Mouse (Mus musculus) hindbrain, embryonic 16.5 days (tissue): ENCODE results near the gene Cdh15. TPM values are rescaled to one million over a fixed set of nuclear protein-coding genes. Genes with fewer than 3 reads are reported as not detected.

Source experiments
- ATAC-seq: fragments of 200-750 bp; cut with Nextera tagmentation; 2 replicates; pipeline ENCODE4 v1.8.0; 2017; ENCODE audit warnings: moderate TSS enrichment, moderate library complexity
- H3K27ac ChIP-seq: fragments of 300-500 bp; sonication (generic); 2 replicates; pipeline ENCODE4 v1.5.1; 2014; ENCODE audit warnings: low read depth, mild to moderate bottlenecking, control low read depth, low read length, moderate library complexity
- H3K27me3 ChIP-seq: fragments of 300-500 bp; sonication (generic); replicated peaks from 2 replicates; pipeline ENCODE4 v1.6.1; 2014; ENCODE audit warnings: low read length; ENCODE audit not compliant: control insufficient read depth, insufficient read depth
- H3K36me3 ChIP-seq: fragments of 300-500 bp; sonication (generic); 2 replicates; pipeline ENCODE4 v1.6.1; 2014; ENCODE audit warnings: mild to moderate bottlenecking, low read length, moderate library complexity, mixed read lengths; ENCODE audit not compliant: control insufficient read depth, insufficient read depth
- H3K4me1 ChIP-seq: fragments of 300-500 bp; sonication (generic); 2 replicates; pipeline ENCODE4 v1.6.1; 2014; ENCODE audit warnings: low read depth, low read length; ENCODE audit not compliant: control insufficient read depth, insufficient read depth
- H3K4me2 ChIP-seq: fragments of 300-500 bp; sonication (generic); 2 replicates; pipeline ENCODE4 v1.6.1; 2014; ENCODE audit warnings: mild to moderate bottlenecking, low read length, control low read depth, moderate library complexity
- H3K4me3 ChIP-seq: fragments of 300-500 bp; sonication (generic); 2 replicates; pipeline ENCODE4 v1.5.1; 2014; ENCODE audit warnings: mild to moderate bottlenecking, low read length, control low read depth, moderate library complexity
- H3K9ac ChIP-seq: fragments of 300-500 bp; sonication (generic); 2 replicates; pipeline ENCODE4 v1.6.1; 2014; ENCODE audit warnings: low read depth, mild to moderate bottlenecking, control low read depth, low read length, moderate library complexity
- H3K9me3 ChIP-seq: fragments of 300-500 bp; sonication (generic); 2 replicates; pipeline ENCODE4 v1.6.1; 2014; ENCODE audit warnings: mild to moderate bottlenecking, low read length, moderate library complexity; ENCODE audit not compliant: control insufficient read depth
- WGBS: fragments of 180-500 bp; shearing (Covaris S2); extraction: QIAGEN DNeasy Blood & Tissue Kit; methylation state at CpG from one replicate; pipeline ENCODE4 v1.1.7; 2014; 5-methylcytosine and 5-hydroxymethylcytosine counted together
- polyA plus RNA-seq: library from polyadenylated mRNA; unstranded; fragments of >200 nt; fragmentation: Nextera tagmentation; extraction: Ambion mirVana; gene quantifications from 2 replicates; pipeline ENCODE4 v1.2.1, GENCODE M21; 2015

The Cdh15 gene
- polyA plus RNA-seq, 1 experiment from 2014 or later, result 2.3 TPM

GRCm38 (mm10) chr8:122897200-122897599 is 49.4 kb downstream of the Cdh15 start:
- no peak overlapping the region for H3K27ac ChIP-seq
- H3K4me2 ChIP-seq, result no peak overlapping the region
- no peaks in the 10 kb centered on the region for H3K27me3 ChIP-seq
- H3K4me1 ChIP-seq, result no peaks in the 10 kb centered on the region
- ATAC-seq, result no peak
- no peak overlapping the region for H3K9ac ChIP-seq
- peaks cover 42% of the 10 kb centered on the region for H3K36me3 ChIP-seq
- 92% methylated on average over 8 of the region's 8 CpGs for WGBS
- no peaks in the 10 kb centered on the region for H3K9me3 ChIP-seq
- no peak overlapping the region for H3K4me3 ChIP-seq

DNA sequence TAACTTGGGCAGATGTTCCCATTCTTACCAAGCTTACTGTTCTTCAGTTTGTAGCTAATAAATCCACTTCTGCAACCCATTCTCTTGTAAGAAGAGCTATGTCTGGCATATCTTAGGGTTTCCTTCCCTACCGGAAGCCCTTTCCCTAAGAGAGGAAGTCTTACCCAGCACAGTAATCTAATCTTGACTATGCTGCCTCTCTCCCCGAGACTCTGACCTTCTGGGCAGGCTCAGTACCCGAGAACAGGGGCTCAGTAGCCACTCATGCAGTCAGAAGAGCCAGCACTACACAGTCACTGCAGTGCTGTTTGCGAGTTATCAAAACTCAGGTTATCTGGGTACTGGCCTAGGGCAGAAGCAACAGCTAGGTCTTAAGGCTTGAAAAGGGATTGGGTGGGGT is 50.3 kb downstream of the Cdh15 start:
- Histone ChIP-seq H3K4me3 (no peak overlapping the region), H3K9me3 (no peaks in the 10 kb centered on the region), H3K27me3 (no peaks in the 10 kb centered on the region), H3K27ac (no peak overlapping the region), H3K36me3 (peaks cover 34% of the 10 kb centered on the region), H3K9ac (no peak overlapping the region), H3K4me2 (no peak overlapping the region), H3K4me1 (no peaks in the 10 kb centered on the region; the same call in 1 of the 2 replicates)
- 86% methylated on average over 4 of the region's 4 CpGs for WGBS
- ATAC-seq, result no peak

DNA sequence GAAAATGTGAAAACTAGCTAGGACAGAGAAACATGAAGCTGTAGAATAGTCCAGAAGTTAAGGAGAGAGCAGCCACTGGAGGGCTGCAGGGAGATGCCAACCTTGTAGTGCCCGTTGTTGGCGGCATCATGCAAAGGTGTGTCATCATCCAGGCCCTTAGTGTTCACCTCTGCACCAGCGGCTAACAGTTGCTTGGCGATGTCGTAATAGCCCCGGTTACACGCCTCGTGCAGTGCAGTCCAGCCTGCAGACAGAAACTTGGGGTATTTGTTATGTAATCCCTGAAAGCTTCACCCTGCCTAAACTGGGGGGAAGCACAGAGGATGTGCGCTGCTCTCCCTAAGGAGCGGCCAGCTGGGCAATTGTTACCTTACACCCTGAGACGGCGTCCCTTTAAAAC is 50.7 kb downstream of the Cdh15 start:
- WGBS, result 92% methylated on average over 12 of the region's 12 CpGs

DNA sequence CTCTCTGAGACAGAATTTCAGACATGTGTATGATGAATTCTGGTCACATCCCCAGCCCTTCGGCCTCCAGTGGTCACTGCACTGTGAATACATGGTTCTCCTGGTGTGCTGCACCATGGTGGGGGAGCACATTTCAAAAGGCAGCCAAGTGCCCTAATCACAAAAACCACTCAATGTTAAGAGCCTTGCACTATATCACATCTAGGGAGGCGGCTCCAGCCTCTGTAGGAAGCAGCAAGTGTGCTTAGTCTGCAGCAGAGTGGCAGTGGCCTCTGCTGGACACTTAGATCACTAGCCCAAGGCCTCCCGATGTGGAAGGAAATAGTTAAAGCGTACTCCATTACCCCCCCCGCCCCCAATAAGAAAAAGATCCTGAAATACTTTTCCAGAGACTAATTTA is 51.3 kb downstream of the Cdh15 start:
- Histone ChIP-seq H3K36me3 (peaks cover 28% of the 10 kb centered on the region), H3K9ac (no peak overlapping the region), H3K27ac (no peak overlapping the region), H3K4me1 (no peaks in the 10 kb centered on the region; the same call in 1 of the 2 replicates), H3K27me3 (no peaks in the 10 kb centered on the region), H3K9me3 (no peaks in the 10 kb centered on the region), H3K4me3 (no peak overlapping the region), H3K4me2 (no peak overlapping the region)
- no peak for ATAC-seq
- WGBS, result 76% methylated on average over 5 of the region's 5 CpGs

More for the DNA sequence above, 50.7 kb downstream of the Cdh15 start:
- Histone ChIP-seq H3K9me3 (no peaks in the 10 kb centered on the region), H3K27ac (no peak overlapping the region), H3K4me3 (no peak overlapping the region), H3K4me1 (no peaks in the 10 kb centered on the region; the same call in 1 of the 2 replicates), H3K36me3 (peaks cover 32% of the 10 kb centered on the region), H3K4me2 (no peak overlapping the region), H3K27me3 (no peaks in the 10 kb centered on the region), H3K9ac (no peak overlapping the region)
- no peak for ATAC-seq

DNA sequence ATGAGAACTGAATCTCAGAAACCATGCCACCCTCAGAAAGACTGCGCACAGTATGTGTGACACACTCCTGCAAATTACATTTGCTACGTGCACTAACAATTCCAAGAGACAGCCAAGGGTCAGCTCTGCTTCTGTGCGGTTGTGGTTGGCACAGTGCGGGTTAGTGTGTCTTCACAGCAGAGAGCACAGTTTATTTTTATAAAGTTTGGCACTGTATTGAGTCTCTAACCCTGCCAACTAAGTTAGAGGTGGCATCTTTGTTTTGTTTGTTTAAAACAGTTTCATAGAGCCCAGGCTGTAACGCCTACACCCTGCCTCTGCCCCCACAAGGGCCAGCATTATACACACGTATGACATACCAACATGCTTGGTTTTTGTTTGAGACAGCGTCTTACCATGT is 53.7 kb downstream of the Cdh15 start:
- H3K27ac ChIP-seq, result no peak overlapping the region
- H3K4me1 ChIP-seq, result peaks cover 1% of the 10 kb centered on the region
- no peak overlapping the region for H3K4me3 ChIP-seq
- no peak for ATAC-seq
- H3K27me3 ChIP-seq, result no peaks in the 10 kb centered on the region
- peaks cover 6% of the 10 kb centered on the region for H3K36me3 ChIP-seq
- 94% methylated on average over 7 of the region's 7 CpGs for WGBS
- no peak overlapping the region for H3K9ac ChIP-seq
- no peak overlapping the region for H3K4me2 ChIP-seq
- H3K9me3 ChIP-seq, result no peaks in the 10 kb centered on the region

- H3K27ac ChIP-seq, result no peak overlapping the region
- peaks cover 3% of the 10 kb centered on the region for H3K36me3 ChIP-seq
- no peak overlapping the region for H3K4me2 ChIP-seq
- H3K4me3 ChIP-seq, result no peak overlapping the region
- no peaks in the 10 kb centered on the region for H3K27me3 ChIP-seq
- WGBS, result 80% methylated on average over 8 of the region's 8 CpGs
- no peak overlapping the region for H3K9ac ChIP-seq
- peaks cover 2% of the 10 kb centered on the region for H3K4me1 ChIP-seq
- no peak for ATAC-seq
- H3K9me3 ChIP-seq, result no peaks in the 10 kb centered on the region
Observed at GRCm38 (mm10) chr8:122901892-122902515, 54.2 kb downstream of the Cdh15 start.

DNA sequence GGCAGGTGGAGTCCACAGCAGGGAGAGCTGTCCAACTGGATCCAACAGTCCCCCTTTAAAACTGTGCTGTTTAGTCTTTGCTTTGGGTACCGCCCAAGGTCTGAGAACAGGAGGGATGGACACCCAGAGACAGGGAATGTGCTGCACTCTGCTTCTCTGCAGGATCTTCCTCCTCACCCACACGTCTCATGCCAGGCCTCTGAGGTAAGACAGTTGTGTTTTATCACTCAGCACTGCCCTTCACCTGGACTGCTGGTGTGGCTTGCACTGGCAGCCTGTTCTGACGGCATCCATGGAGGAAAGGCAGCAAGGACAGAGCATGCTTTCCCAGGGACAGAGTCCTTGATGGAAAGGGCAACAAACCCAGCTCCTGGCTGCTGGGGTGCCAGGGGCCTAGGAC is 54.8 kb downstream of the Cdh15 start:
- Histone ChIP-seq H3K9ac (no peak overlapping the region), H3K9me3 (no peaks in the 10 kb centered on the region), H3K4me3 (no peak overlapping the region), H3K4me2 (no peak overlapping the region), H3K27me3 (no peaks in the 10 kb centered on the region), H3K27ac (no peak overlapping the region), H3K4me1 (peaks cover 2% of the 10 kb centered on the region), H3K36me3 (peaks cover 3% of the 10 kb centered on the region)
- no peak for ATAC-seq
- 54% methylated on average over 3 of the region's 3 CpGs for WGBS

DNA sequence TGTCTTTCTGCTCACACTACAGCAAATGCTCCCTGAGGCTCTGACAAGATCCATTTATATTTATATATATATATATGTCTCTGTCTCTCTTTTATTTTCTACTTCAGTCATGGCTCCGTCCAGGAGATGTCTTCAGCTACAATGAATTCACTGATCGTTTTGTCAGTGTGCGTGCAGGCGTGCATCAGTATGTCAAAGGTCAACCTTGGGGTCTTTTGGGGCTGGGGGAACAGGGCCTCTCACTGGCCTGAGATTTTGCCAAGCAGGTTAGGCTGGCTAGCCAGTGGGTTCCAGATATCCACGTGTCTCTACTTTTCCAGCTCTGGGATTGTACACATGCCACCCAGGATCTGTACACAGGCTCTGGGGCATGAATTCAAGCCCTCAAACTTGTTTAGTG is 55.2 kb downstream of the Cdh15 start:
- no peak overlapping the region for H3K4me2 ChIP-seq
- H3K4me1 ChIP-seq, result peaks cover 2% of the 10 kb centered on the region
- H3K27me3 ChIP-seq, result no peaks in the 10 kb centered on the region
- no peaks in the 10 kb centered on the region for H3K9me3 ChIP-seq
- H3K4me3 ChIP-seq, result no peak overlapping the region
- H3K36me3 ChIP-seq, result peaks cover 2% of the 10 kb centered on the region
- WGBS, result 34% methylated on average over 5 of the region's 5 CpGs
- H3K9ac ChIP-seq, result no peak overlapping the region
- H3K27ac ChIP-seq, result no peak overlapping the region
- no peak for ATAC-seq

- no peak overlapping the region for H3K9ac ChIP-seq
- no peak for ATAC-seq
- peaks cover 2% of the 10 kb centered on the region for H3K4me1 ChIP-seq
- no peaks in the 10 kb centered on the region for H3K9me3 ChIP-seq
- H3K4me2 ChIP-seq, result no peak overlapping the region
- H3K36me3 ChIP-seq, result 0 out of 2 replicates have a peak, but pooled peaks cover 4% of the 10 kb centered on the region
- H3K27ac ChIP-seq, result no peak overlapping the region
- no peak overlapping the region for H3K4me3 ChIP-seq
- H3K27me3 ChIP-seq, result no peaks in the 10 kb centered on the region
- WGBS, result 81% methylated on average over 11 of the region's 11 CpGs
Observed at GRCm38 (mm10) chr8:122904496-122904895, 56.7 kb downstream of the Cdh15 start.
